Mouse (Mus musculus) heart, adult 11 months (tissue): ENCODE measurements around the gene Cbfa2t3.

ENCODE experiments used
- DNase-seq: peaks from one replicate; pipeline ENCODE4 v3.0.0; 2022

Gene Cbfa2t3

GRCm38 (mm10) chr8:122686879-122687278, 12.0 kb downstream of the Cbfa2t3 start:
- no peak for DNase-seq

GRCm38 (mm10) chr8:122685097-122685861, 13.6 kb downstream of the Cbfa2t3 start:
- DNase-seq: no peak

GRCm38 (mm10) chr8:122682820-122683219, 16.1 kb downstream of the Cbfa2t3 start:
- DNase-seq: no peak

- DNase-seq: peak; percentile 87
These were observed 18.7 kb downstream of the Cbfa2t3 start for GRCm38 (mm10) chr8:122680171-122680570.

- peak; percentile 90 for DNase-seq
These were observed 19.5 kb downstream of the Cbfa2t3 start for GRCm38 (mm10) chr8:122679325-122679920.

- DNase-seq: no peak
These were observed 20.1 kb downstream of the Cbfa2t3 start for GRCm38 (mm10) chr8:122678896-122679210.

GRCm38 (mm10) chr8:122678061-122678895, 20.6 kb downstream of the Cbfa2t3 start:
- peak; percentile 99 for DNase-seq

GRCm38 (mm10) chr8:122677481-122678021, 21.4 kb downstream of the Cbfa2t3 start:
- peak; percentile 96 for DNase-seq

GRCm38 (mm10) chr8:122676621-122677480, 22.1 kb downstream of the Cbfa2t3 start:
- peak; percentile 99 for DNase-seq

- peak; percentile 95 for DNase-seq
These were observed 23.1 kb downstream of the Cbfa2t3 start for GRCm38 (mm10) chr8:122675596-122676420.

- DNase-seq: peak; percentile 96
These were observed 23.9 kb downstream of the Cbfa2t3 start for GRCm38 (mm10) chr8:122674999-122675398.

GRCm38 (mm10) chr8:122673989-122674388, 24.9 kb downstream of the Cbfa2t3 start:
- no peak for DNase-seq

- DNase-seq: peak; percentile 87
These were observed 27.0 kb downstream of the Cbfa2t3 start for GRCm38 (mm10) chr8:122671894-122672293.

- no peak for DNase-seq
These were observed 28.2 kb downstream of the Cbfa2t3 start for GRCm38 (mm10) chr8:122670718-122671117.

- peak; percentile 84 for DNase-seq
These were observed 28.9 kb downstream of the Cbfa2t3 start for GRCm38 (mm10) chr8:122670001-122670400.

- DNase-seq: no peak
These were observed 29.5 kb downstream of the Cbfa2t3 start for GRCm38 (mm10) chr8:122669370-122669769.

- DNase-seq: peak; percentile 95
These were observed 31.1 kb downstream of the Cbfa2t3 start for GRCm38 (mm10) chr8:122667854-122668253.

GRCm38 (mm10) chr8:122666827-122667226, 32.1 kb downstream of the Cbfa2t3 start:
- DNase-seq: peak; percentile 96

GRCm38 (mm10) chr8:122666338-122666764, 32.6 kb downstream of the Cbfa2t3 start:
- DNase-seq: peak; percentile 98

GRCm38 (mm10) chr8:122665667-122666316, 33.1 kb downstream of the Cbfa2t3 start:
- DNase-seq: peak; percentile 98

GRCm38 (mm10) chr8:122665221-122665620, 33.7 kb downstream of the Cbfa2t3 start:
- peak; percentile 99 for DNase-seq
